Mouse (Mus musculus) forebrain, embryonic 10.5 days (tissue): Measurements from ENCODE around the gene Zfp689. TPM values are rescaled to one million over a fixed set of nuclear protein-coding genes. Genes with fewer than 3 reads are reported as not detected.

Experiments
- DNase-seq: peaks from one replicate; pipeline ENCODE4 v3.0.0-alpha.2; 2017; ENCODE audit warnings: low spot score; ENCODE audit errors: extremely low spot score
- H3K27ac ChIP-seq: fragments of 300-500 bp; sonication (generic); 2 replicates; pipeline ENCODE4 v1.5.1; 2016; ENCODE audit warnings: mild to moderate bottlenecking
- H3K27me3 ChIP-seq: fragments of 300-500 bp; sonication (generic); 2 replicates; pipeline ENCODE4 v1.6.1; 2016; ENCODE audit warnings: mild to moderate bottlenecking; ENCODE audit not compliant: poor library complexity, severe bottlenecking
- H3K36me3 ChIP-seq: fragments of 300-500 bp; sonication (generic); replicated peaks from 2 replicates; pipeline ENCODE4 v1.6.1; 2016; ENCODE audit warnings: mild to moderate bottlenecking, moderate library complexity
- H3K4me1 ChIP-seq: fragments of 300-500 bp; sonication (generic); 2 replicates; pipeline ENCODE4 v1.6.1; 2016
- H3K4me3 ChIP-seq: fragments of 300-500 bp; sonication (generic); 2 replicates; pipeline ENCODE4 v1.5.1; 2016; ENCODE audit warnings: mild to moderate bottlenecking, moderate library complexity
- H3K9me3 ChIP-seq: fragments of 300-500 bp; sonication (generic); 2 replicates; pipeline ENCODE4 v1.6.1; 2016; ENCODE audit warnings: mild to moderate bottlenecking, moderate library complexity
- WGBS: fragments of 180-500 bp; shearing (Covaris S2); methylation state at CpG from one replicate; pipeline ENCODE4 v1.1.7; 2016; 5-methylcytosine and 5-hydroxymethylcytosine counted together
- polyA plus RNA-seq: library from polyadenylated mRNA; unstranded; fragments of >200 nt; fragmentation: Nextera tagmentation; extraction: Ambion mirVana; gene quantifications from 2 replicates; pipeline ENCODE4 v1.2.1, GENCODE M21; 2016

The Zfp689 gene
- polyA plus RNA-seq, 1 experiment from 2014 or later = 14.4 TPM

- H3K9me3 ChIP-seq = no peaks in the 10 kb centered on the region
- H3K4me3 ChIP-seq = peak overlapping the region; percentile 100
- H3K27me3 ChIP-seq = no peaks in the 10 kb centered on the region
- peak overlapping the region; percentile 94 for H3K27ac ChIP-seq
- DNase-seq = peak; percentile 99
- under 1% methylated on average over 50 of the region's 50 CpGs for WGBS
- H3K36me3 ChIP-seq = peaks cover 74% of the 10 kb centered on the region
- peaks cover 39% of the 10 kb centered on the region for H3K4me1 ChIP-seq
Measured at GRCm38 (mm10) chr7:127477687-127478634, 29.0 kb upstream of the Zfp689 start.

GRCm38 (mm10) chr7:127476855-127477254, 27.9 kb upstream of the Zfp689 start:
- no peak overlapping the region for H3K27ac ChIP-seq
- H3K36me3 ChIP-seq = peaks cover 67% of the 10 kb centered on the region
- H3K27me3 ChIP-seq = no peaks in the 10 kb centered on the region
- H3K9me3 ChIP-seq = no peaks in the 10 kb centered on the region
- DNase-seq = no peak
- peak overlapping the region; percentile 100 for H3K4me3 ChIP-seq
- WGBS = 83% methylated on average over 4 of the region's 4 CpGs
- H3K4me1 ChIP-seq = peaks cover 48% of the 10 kb centered on the region

DNA sequence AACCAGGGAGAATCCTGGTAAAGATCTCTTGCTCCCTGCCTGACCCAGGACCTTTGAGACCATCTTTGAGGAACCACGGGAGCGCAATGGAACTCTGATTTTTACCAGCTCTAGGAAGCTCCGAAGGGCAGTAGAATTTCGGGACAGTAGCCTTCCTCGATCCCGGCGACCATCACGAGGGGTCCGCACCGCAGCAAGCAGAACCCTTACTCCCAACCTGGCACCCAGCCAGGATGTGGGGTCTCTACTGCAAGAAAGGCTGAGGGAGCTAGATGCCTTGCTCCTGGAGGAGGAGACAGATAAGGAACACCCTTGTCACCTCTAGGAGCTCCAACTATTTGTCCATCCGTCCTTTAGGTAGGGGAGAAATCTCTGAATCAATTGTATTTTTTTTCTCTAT, 27.4 kb upstream of the Zfp689 start:
- Histone ChIP-seq H3K9me3 (no peaks in the 10 kb centered on the region), H3K27ac (no peak overlapping the region), H3K27me3 (no peaks in the 10 kb centered on the region), H3K36me3 (peaks cover 62% of the 10 kb centered on the region), H3K4me1 (peaks cover 53% of the 10 kb centered on the region), H3K4me3 (no peak overlapping the region; the same call in 1 of the 2 replicates)
- no peak for DNase-seq
- WGBS = 96% methylated on average over 11 of the region's 11 CpGs

DNA sequence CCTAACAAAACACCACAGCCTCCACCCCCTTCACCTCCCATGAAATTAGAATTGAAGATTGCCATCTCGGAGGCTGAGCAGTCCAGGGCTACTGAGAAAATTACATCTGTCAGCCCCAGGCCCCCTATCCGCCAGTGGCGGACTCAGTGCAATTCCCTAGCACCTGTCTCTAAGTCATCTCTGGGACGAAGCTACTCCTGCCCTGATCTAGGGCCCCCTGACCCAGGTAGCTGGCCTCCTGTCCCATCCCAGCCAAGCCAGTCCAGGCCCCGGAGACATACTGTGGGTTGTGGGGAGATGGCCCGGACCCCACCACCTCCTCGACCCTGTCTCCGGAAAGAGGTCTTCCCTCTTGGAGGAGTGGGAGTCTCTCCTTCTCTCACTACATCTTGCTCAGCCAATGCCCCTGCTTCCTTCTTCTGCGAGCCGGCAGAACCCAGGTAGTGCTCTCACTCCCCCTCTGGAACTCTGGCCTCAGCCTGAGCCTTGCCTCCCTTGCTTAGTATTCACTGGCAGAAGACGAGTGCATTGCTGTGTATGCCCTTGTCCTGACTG, 26.3 kb upstream of the Zfp689 start:
- Histone ChIP-seq H3K9me3 (no peaks in the 10 kb centered on the region), H3K4me1 (peaks cover 45% of the 10 kb centered on the region), H3K27me3 (no peaks in the 10 kb centered on the region), H3K27ac (no peak overlapping the region), H3K4me3 (0 out of 2 replicates have a peak overlapping the region, but pooled peaks have one; percentile 11), H3K36me3 (peaks cover 52% of the 10 kb centered on the region)
- WGBS = 93% methylated on average over 11 of the region's 11 CpGs
- no peak for DNase-seq

DNA sequence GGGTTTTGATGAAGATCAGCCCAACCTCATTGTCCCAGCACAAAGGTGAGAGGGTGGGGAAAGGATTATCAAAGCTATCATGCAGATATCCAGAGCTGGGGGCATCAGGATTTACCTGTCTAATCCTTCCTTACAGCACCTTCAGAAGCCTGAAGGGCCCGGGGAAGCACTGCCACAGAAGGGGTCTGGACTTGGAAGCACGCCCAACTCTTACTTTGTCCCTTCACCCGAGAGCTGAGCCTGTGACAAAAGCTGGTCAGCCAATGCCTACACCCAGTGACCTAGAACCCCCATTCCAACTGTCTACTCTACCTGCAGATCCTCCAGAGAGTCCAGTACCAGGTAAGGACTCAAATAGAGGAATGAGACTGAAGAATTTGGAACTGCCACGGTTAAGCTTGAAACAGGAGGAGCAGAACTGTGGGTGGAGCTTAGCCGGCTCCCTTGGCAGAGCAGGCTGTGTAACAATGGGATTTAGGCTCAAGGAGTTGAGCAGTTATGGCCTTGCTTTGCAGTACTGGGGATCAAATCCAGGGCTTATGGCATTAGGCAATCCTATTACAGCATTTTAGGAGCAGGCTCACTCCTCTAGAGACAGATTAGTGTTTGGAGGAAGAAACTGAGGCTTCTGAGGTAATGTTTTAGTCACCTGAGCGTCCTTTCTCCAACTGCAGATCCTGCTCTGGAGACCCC, 25.6 kb upstream of the Zfp689 start:
- 88% methylated on average over 6 of the region's 6 CpGs for WGBS
- peaks cover 44% of the 10 kb centered on the region for H3K4me1 ChIP-seq
- DNase-seq = no peak
- no peak overlapping the region for H3K4me3 ChIP-seq
- H3K27me3 ChIP-seq = no peaks in the 10 kb centered on the region
- peaks cover 49% of the 10 kb centered on the region for H3K36me3 ChIP-seq
- no peaks in the 10 kb centered on the region for H3K9me3 ChIP-seq
- H3K27ac ChIP-seq = no peak overlapping the region

DNA sequence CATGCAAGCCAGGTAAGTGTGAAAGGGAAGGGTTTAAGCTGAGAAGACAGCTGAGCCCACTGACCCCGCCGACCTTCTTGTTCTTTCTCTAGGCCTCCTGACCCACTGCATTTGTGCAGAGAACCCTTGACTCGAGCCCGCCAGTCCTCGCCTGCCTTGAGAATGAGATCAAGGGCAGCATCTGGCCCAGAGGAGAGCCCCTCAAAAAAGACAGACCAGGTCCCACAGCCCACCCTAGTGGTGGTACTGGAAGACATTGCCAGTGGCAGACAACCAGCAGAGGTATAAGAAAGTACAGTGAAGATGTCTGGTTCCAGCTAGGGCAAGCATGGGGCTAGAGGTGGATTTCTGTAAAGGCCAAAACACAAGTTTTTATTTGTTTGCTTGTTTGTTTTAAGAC, 24.7 kb upstream of the Zfp689 start:
- WGBS = 88% methylated on average over 5 of the region's 5 CpGs
- H3K36me3 ChIP-seq = peaks cover 57% of the 10 kb centered on the region

GRCm38 (mm10) chr7:127472060-127472459, 23.1 kb upstream of the Zfp689 start:
- peak overlapping the region; percentile 97 for H3K27ac ChIP-seq
- peaks cover 70% of the 10 kb centered on the region for H3K36me3 ChIP-seq
- peaks cover 5% of the 10 kb centered on the region; the same call in 1 of the 2 replicates for H3K9me3 ChIP-seq
- no peaks in the 10 kb centered on the region for H3K27me3 ChIP-seq
- H3K4me3 ChIP-seq = peak overlapping the region; percentile 95
- 3% methylated on average over 7 of the region's 7 CpGs for WGBS
- peaks cover 36% of the 10 kb centered on the region for H3K4me1 ChIP-seq
- DNase-seq = no peak

More for the DNA sequence above, 24.7 kb upstream of the Zfp689 start:
- Histone ChIP-seq H3K4me3 (peak overlapping the region; percentile 18; the same call in 1 of the 2 replicates), H3K9me3 (no peaks in the 10 kb centered on the region; the same call in 1 of the 2 replicates), H3K27me3 (no peaks in the 10 kb centered on the region), H3K4me1 (peaks cover 44% of the 10 kb centered on the region), H3K27ac (no peak overlapping the region)
- DNase-seq = no peak

DNA sequence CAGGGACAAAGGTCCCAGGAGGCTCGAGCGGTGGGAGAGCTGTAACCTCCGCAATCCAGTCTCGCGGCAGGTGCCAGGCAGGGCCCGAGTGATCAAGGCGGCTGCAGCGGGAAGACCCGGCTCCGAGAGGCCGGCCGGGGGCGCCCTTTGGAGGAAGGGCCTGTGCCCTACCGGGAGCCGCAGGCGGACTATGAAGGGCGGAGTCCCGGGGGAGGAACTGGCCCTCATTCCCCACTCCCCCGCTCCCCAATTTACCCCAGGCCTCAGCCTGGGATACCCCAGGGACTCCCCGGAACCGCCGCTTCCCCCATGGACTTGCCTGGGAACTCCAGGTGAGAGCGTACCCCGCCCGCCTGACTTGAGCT, 22.7 kb upstream of the Zfp689 start:
- Histone ChIP-seq H3K4me1 (peaks cover 32% of the 10 kb centered on the region), H3K27ac (peak overlapping the region; percentile 97), H3K4me3 (peak overlapping the region; percentile 95), H3K36me3 (peaks cover 70% of the 10 kb centered on the region), H3K9me3 (peaks cover 5% of the 10 kb centered on the region; the same call in 1 of the 2 replicates), H3K27me3 (no peaks in the 10 kb centered on the region)
- WGBS = under 1% methylated on average over 25 of the region's 25 CpGs
- no peak for DNase-seq

- WGBS = under 1% methylated on average over 45 of the region's 46 CpGs
- DNase-seq = peak; percentile 94
- H3K27ac ChIP-seq = peak overlapping the region; percentile 97
- peaks cover 7% of the 10 kb centered on the region; the same call in 1 of the 2 replicates for H3K9me3 ChIP-seq
- peaks cover 28% of the 10 kb centered on the region for H3K4me1 ChIP-seq
- peak overlapping the region; percentile 95 for H3K4me3 ChIP-seq
- peaks cover 70% of the 10 kb centered on the region for H3K36me3 ChIP-seq
- H3K27me3 ChIP-seq = no peaks in the 10 kb centered on the region
Measured at GRCm38 (mm10) chr7:127470743-127471645, 22.0 kb upstream of the Zfp689 start.

DNA sequence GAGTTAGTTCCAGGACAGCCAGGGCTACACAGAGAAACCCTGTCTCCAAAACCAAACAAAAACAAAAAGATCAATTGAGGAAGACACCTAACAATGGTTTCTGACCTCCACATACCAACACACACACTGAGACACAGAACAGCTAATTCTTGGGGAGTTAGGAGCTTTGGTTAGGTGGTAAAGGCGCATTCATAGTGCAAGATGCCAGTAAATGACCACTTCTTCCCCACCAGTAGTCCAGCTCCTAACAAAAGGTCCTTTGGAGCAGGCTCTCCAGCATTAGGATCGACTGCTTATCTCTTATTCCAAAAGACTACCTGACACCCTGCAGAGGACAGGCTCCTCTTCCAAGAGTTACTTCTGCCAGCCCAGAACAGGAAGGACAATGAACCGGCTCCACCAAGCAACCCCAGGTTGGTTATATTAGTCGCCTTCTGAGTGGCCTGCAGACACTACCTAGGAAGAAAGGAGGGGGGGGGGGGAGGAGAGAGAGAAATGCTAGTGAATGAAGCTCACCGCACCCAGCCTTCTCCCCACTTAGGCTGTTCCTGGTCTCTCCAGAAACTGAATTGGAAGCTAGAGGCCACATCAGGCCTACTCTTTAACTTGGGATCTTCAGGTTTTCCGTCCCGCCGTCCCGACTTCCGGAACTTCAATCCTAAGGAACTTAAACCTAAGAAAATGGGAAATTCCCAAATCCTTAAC, 21.2 kb upstream of the Zfp689 start:
- peaks cover 70% of the 10 kb centered on the region for H3K36me3 ChIP-seq
- WGBS = 10% methylated on average over 10 of the region's 10 CpGs

GRCm38 (mm10) chr7:127466606-127467005, 17.6 kb upstream of the Zfp689 start:
- WGBS = 90% methylated on average over 4 of the region's 4 CpGs
- peaks cover 12% of the 10 kb centered on the region for H3K4me1 ChIP-seq
- no peak overlapping the region for H3K27ac ChIP-seq
- H3K36me3 ChIP-seq = peaks cover 79% of the 10 kb centered on the region
- H3K4me3 ChIP-seq = no peak overlapping the region
- H3K9me3 ChIP-seq = peaks cover 7% of the 10 kb centered on the region; the same call in 1 of the 2 replicates
- no peak for DNase-seq
- H3K27me3 ChIP-seq = no peaks in the 10 kb centered on the region

More for the DNA sequence above, 21.2 kb upstream of the Zfp689 start:
- DNase-seq = peak; percentile 50
- Histone ChIP-seq H3K27ac (peak overlapping the region; percentile 97), H3K9me3 (peaks cover 7% of the 10 kb centered on the region; the same call in 1 of the 2 replicates), H3K4me1 (peaks cover 28% of the 10 kb centered on the region), H3K27me3 (no peaks in the 10 kb centered on the region), H3K4me3 (peak overlapping the region; percentile 95)
